8 mouse cellular contexts compared by ENCODE assay signal in the genomic region with DNA sequence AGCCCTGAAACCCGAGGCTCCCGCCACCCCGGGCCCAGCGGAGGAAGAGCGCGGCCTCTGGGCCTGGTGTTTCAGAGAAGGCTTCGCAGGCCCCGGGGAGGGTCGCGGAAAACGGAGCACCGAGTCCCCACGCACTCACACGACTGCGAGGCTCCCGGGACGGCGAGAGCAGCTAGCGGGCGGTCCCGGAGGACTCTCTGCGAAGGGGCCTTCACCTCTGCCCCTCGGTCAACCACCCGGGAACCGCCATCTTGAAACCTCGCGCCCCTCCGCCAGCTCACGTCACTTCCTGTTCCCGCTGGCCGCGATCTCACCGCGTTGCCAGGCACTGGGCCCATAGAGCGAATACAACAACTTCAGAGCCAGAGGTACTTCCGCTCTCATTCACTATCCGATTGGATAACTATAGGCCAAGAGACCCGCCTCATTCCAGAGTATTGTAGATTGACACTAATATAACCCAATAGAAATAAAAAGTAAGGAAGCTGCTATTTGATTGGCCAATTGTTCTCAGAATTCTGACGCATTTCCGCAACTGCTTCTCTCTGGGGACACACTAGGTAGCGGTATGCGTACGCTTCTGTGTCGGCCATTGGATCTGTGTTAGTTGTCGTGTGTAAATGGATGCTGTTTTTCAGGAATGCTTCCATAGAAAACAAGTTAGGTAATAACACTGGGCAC. TPM values are rescaled to one million over a fixed set of nuclear protein-coding genes. Genes with fewer than 3 reads are reported as not detected.
A peak's percentile ranks its signal among the peaks of the same experiment; 100 is the strongest.
DNase-seq lines count a peak whose midpoint lies in the region; ATAC-seq and TF ChIP-seq lines count a peak whose summit lies in the region.

A gene (minus strand): TSS at position 353 of the 681 bp plus-strand sequence.

- H3K9me3 ChIP-seq in kidney, embryonic 14.5 days (ENCODE audit: control insufficient read depth, low read length) = no peaks in the 10 kb centered on the region
- H3K9me3 ChIP-seq in limb, embryonic 15.5 days = no peaks in the 10 kb centered on the region

- H3K4me3 ChIP-seq in bone marrow macrophage, adult 2 months (ENCODE audit: insufficient read depth, low read length) = peak within 1 kb of the TSS; percentile 84
- peak within 1 kb of the TSS; percentile 88 for H3K4me3 ChIP-seq in embryonic fibroblast, embryonic 13.5 days (ENCODE audit: insufficient read depth, low read length)
- peak within 1 kb of the TSS; percentile 100 for H3K4me3 ChIP-seq in kidney, embryonic 14.5 days (ENCODE audit: low read length)
- peak within 1 kb of the TSS; percentile 84 for H3K4me3 ChIP-seq in limb, embryonic 15.5 days

- under 1% methylated on average over 45 of the region's 45 CpGs for WGBS in kidney, embryonic 14.5 days
- WGBS in limb, embryonic 15.5 days = under 1% methylated on average over 45 of the region's 45 CpGs

- no peak for TF ChIP-seq POLR2A in bone marrow macrophage, adult 2 months (IDR thresholded peaks at IDR 0.05; ENCODE audit: borderline replicate concordance, low read depth, low read length)
- TF ChIP-seq POLR2A in embryonic fibroblast, embryonic 13.5 days (IDR thresholded peaks at IDR 0.05; ENCODE audit: low read depth, low read length) = peak; percentile 95

- H3K36me3 ChIP-seq in kidney, embryonic 14.5 days (ENCODE audit: control insufficient read depth, insufficient read depth, low read length) = peaks cover 24% of the 10 kb centered on the region
- H3K36me3 ChIP-seq in limb, embryonic 15.5 days = peaks cover 20% of the 10 kb centered on the region

- peak within 1 kb of the TSS; percentile 63 for H3K4me2 ChIP-seq in kidney, embryonic 14.5 days (replicated peaks; ENCODE audit: low read depth, low read length)
- peak within 1 kb of the TSS; percentile 56 for H3K4me2 ChIP-seq in limb, embryonic 15.5 days

- H3K27me3 ChIP-seq in kidney, embryonic 14.5 days (ENCODE audit: control insufficient read depth, insufficient read depth, low read length) = no peaks in the 10 kb centered on the region
- H3K27me3 ChIP-seq in limb, embryonic 15.5 days = no peaks in the 10 kb centered on the region

- peak within 1 kb of the TSS; percentile 74 for H3K27ac ChIP-seq in bone marrow macrophage, adult 2 months (ENCODE audit: insufficient read depth, low read depth, low read length)
- H3K27ac ChIP-seq in embryonic fibroblast, embryonic 13.5 days (ENCODE audit: insufficient read depth, low read length) = peak within 1 kb of the TSS; percentile 60; the same call in 1 of the 2 replicates
- peak within 1 kb of the TSS; percentile 86 for H3K27ac ChIP-seq in kidney, embryonic 14.5 days (ENCODE audit: low read depth, low read length)
- H3K27ac ChIP-seq in limb, embryonic 15.5 days = peak within 1 kb of the TSS; percentile 86

- peaks cover 22% of the 10 kb centered on the region for H3K4me1 ChIP-seq in bone marrow macrophage, adult 2 months (ENCODE audit: control insufficient read depth, insufficient read depth, low read length)
- no peaks in the 10 kb centered on the region for H3K4me1 ChIP-seq in embryonic fibroblast, embryonic 13.5 days (ENCODE audit: control insufficient read depth, insufficient read depth, low read length)
- 0 out of 2 replicates have a peak, but pooled peaks cover 3% of the 10 kb centered on the region for H3K4me1 ChIP-seq in kidney, embryonic 14.5 days (ENCODE audit: control insufficient read depth, insufficient read depth, low read length)
- H3K4me1 ChIP-seq in limb, embryonic 15.5 days = peaks cover 7% of the 10 kb centered on the region

- DNase-seq in A20 (ENCODE audit: low read depth, low spot score) = peak; percentile 96
- DNase-seq in heart, adult 9 months (ENCODE audit: low spot score in 2 of 2) = peak; percentile 98 to 99
- DNase-seq in monocyte, adult 2 months (ENCODE audit: low read depth in 1 of 2, low spot score in 2 of 2) = peak; percentile 91 to 93
- DNase-seq in spleen, postnatal 36 days (ENCODE audit: low spot score in 2 of 2) = peak; percentile 95 to 97

- ATAC-seq in kidney, embryonic 14.5 days (ENCODE audit: low FRiP score, low TSS enrichment) = peak; percentile 100
- peak; percentile 100 for ATAC-seq in limb, embryonic 15.5 days (ENCODE audit: insufficient number of reproducible peaks, low FRiP score, low TSS enrichment, low read depth)

- no peak for TF ChIP-seq CTCF in bone marrow macrophage, adult 2 months (IDR thresholded peaks at IDR 0.05; ENCODE audit: low read depth, low read length)
- no peak for TF ChIP-seq CTCF in embryonic fibroblast, embryonic 13.5 days (IDR thresholded peaks at IDR 0.05; ENCODE audit: borderline replicate concordance, insufficient read depth, low read length)

- peak within 1 kb of the TSS; percentile 99 for H3K9ac ChIP-seq in kidney, embryonic 14.5 days (ENCODE audit: low read depth, low read length)
- H3K9ac ChIP-seq in limb, embryonic 15.5 days = peak within 1 kb of the TSS; percentile 90

RNA-seq across cellular contexts. Expression of the gene that starts here (rescaled TPM):
- polyA plus RNA-seq in bone marrow macrophage, adult 2 months (2012; ENCODE audit: insufficient read depth, insufficient read length, missing spikeins) = 69.8 and 76.4 TPM in 2 replicates
- 68.5 and 85.3 TPM in 2 replicates for polyA plus RNA-seq in embryonic fibroblast, embryonic 13.5 days (2011; ENCODE audit: insufficient read length, low read depth, missing spikeins)
- polyA plus RNA-seq in kidney, embryonic 14.5 days (2014; fragmentation: Nextera tagmentation; extraction: Ambion mirVana) = 91.5 and 136 TPM in 2 replicates
- 90.4 and 90.9 TPM in 2 replicates for polyA plus RNA-seq in limb, embryonic 15.5 days (2015; fragmentation: Nextera tagmentation; extraction: Ambion mirVana)

Comparison
In these comparisons a context has a peak if more than half of its experiments do, and no peak if none do; other contexts are left out.
1. Peak in every context shown above with its lines: DNase-seq, ATAC-seq, H3K4me3 ChIP-seq and H3K27ac ChIP-seq.